Mouse (Mus musculus) bone marrow, adult 2 months (tissue): ENCODE measurements around the gene Pla2g3. TPM values are rescaled to one million over a fixed set of nuclear protein-coding genes. Genes with fewer than 3 reads are reported as not detected.

Experiments
- H3K27ac ChIP-seq: fragments of 200-500 bp; 2 replicates; pipeline ENCODE4 v1.5.1; 2012; ENCODE audit warnings: low read depth, mild to moderate bottlenecking, control low read depth, inconsistent platforms, low read length; ENCODE audit not compliant: control insufficient read depth, poor library complexity, insufficient read depth
- H3K4me1 ChIP-seq: fragments of 200-500 bp; 2 replicates; pipeline ENCODE4 v1.6.1; 2011; ENCODE audit warnings: low read length; ENCODE audit not compliant: control insufficient read depth, insufficient read depth
- H3K4me3 ChIP-seq: fragments of 200-500 bp; replicated peaks from 2 replicates; pipeline ENCODE3; 2011; ENCODE audit warnings: mild to moderate bottlenecking, low read depth, low read length, control low read depth; ENCODE audit not compliant: control insufficient read depth
- CTCF ChIP-seq: fragments of 200-500 bp; IDR thresholded peaks from 2 replicates; pipeline ENCODE4 v1.5.1; 2011; ENCODE audit warnings: low read length, control low read depth; ENCODE audit not compliant: control insufficient read depth, insufficient read depth
- POLR2A ChIP-seq: fragments of 200-500 bp; IDR thresholded peaks from 2 replicates; pipeline ENCODE4 v1.6.1; 2011; ENCODE audit warnings: low read depth, mild to moderate bottlenecking, control low read depth, low read length, borderline replicate concordance; ENCODE audit not compliant: control insufficient read depth
- WGBS: fragments of 180-500 bp; shearing (Covaris S2); methylation state at CpG from one replicate; pipeline ENCODE4 v1.1.7; 2018; 5-methylcytosine and 5-hydroxymethylcytosine counted together
- polyA plus RNA-seq: library from polyadenylated mRNA; stranded (reverse); fragments of >200 nt; gene quantifications from 2 replicates; pipeline ENCODE4 v1.2.4, GENCODE M21; 2011; ENCODE audit warnings: low replicate concordance; ENCODE audit not compliant: missing spikeins, insufficient read depth, insufficient read length

Gene Pla2g3
- polyA plus RNA-seq, 1 experiment: not detected

DNA sequence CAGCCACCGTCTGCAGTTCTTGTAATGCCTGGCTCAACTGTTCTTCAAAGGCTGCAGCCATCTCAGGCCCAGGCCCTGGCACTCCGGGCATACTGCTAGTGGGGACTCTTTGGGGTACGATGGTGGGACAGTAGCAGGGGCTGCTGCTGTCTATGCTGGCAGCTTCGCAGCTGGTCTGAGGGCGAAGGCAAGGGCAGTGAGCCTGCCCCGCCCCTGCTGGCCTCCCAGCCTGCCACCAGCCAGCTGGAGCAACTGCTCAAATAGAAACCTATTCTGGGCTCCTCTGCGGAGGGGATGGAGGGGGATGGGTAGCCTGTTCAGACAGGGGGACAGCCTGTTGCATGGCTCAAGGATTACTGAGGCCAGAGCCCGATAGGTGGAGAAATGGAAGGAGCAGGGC is 39.7 kb downstream of the Pla2g3 start:
- Histone ChIP-seq H3K4me3 (no peak overlapping the region), H3K4me1 (no peaks in the 10 kb centered on the region), H3K27ac (no peak overlapping the region)
- TF ChIP-seq POLR2A (no peak), CTCF (no peak)
- WGBS: 88% methylated on average over 8 of the region's 8 CpGs

DNA sequence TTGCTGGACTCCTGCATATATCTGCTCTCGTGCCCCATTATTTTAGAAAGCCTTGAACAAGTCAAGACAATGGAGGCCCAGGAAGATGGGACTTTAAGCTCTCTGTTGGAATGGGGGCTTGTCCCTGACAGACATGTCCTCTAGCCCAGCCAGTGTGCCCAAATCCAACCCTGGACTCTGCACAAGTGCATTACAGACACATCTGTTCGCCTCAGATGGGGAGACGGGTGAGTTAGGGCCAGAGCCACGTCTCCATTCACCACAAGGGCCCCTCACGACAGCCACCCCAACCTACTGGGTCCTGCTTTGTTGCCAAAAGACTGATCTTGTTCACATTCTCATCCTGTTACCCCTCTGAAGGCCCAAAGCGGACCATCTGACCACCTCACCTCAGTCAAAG is 40.1 kb downstream of the Pla2g3 start:
- TF ChIP-seq CTCF (no peak), POLR2A (no peak)
- no peak overlapping the region for H3K4me3 ChIP-seq
- no peaks in the 10 kb centered on the region for H3K4me1 ChIP-seq
- 84% methylated on average over 6 of the region's 6 CpGs for WGBS
- H3K27ac ChIP-seq: no peak overlapping the region

DNA sequence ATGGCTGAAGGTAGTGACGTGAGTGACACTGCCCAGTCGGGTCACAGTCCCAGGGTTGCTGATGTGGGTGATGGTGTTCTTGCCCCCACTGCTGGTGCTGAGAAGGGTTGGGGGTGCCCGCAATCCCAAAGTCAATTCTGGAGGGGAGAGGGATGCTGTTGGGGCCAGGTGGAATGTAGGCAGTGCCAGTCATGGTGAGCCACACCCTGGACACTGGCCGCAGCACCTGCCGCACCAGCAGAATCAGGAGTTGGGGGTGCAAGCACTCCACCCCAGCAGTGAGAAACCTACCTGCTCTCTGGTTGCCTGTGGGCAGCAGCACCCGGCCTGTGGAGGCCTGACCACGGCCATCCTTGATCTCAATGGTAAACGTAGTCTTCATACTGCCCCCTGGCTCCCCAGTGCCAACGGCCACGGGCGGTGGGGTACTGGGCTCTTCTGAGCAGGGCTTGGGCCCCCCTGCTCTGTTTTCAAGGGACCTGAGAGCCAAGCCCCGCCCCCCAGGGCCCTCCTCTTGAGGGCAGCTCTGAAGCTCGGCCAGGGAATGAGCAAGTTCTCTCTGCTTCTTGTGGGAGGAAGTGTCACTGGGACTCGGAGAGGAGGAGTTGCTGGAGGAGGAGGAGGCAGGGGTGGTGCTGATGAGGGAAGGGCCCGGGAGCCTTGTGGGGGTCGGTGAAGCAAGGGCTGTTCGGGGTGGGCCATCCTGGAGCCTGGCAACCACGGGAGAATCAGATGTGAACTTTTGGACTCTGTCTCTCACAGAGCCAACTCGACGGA is 41.6 kb downstream of the Pla2g3 start:
- H3K4me3 ChIP-seq: no peak overlapping the region
- 75% methylated on average over 20 of the region's 20 CpGs for WGBS
- H3K4me1 ChIP-seq: no peaks in the 10 kb centered on the region
- TF ChIP-seq CTCF: no peak
- no peak for TF ChIP-seq POLR2A
- H3K27ac ChIP-seq: no peak overlapping the region

DNA sequence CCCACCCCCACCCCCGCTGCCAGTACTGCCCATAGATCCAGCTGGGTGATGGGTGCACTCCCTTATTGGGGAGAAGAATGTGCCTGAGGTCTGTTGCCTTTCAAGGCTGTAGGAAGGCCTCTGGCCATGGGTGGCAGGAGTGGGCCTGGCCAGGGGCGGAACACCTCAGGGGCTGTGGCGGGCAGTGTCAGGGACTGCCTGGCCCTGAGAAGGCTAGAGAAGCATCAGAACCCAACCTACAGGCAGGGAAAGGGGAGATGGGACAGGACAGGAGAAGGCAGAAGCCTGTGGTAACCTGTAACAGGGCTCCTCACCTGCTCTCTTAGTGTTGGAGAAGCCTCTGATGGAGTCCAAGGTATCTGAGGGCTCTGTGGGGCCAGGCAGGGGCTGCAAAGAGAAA is 42.6 kb downstream of the Pla2g3 start:
- Histone ChIP-seq H3K4me1 (peaks cover 2% of the 10 kb centered on the region; the same call in 1 of the 2 replicates), H3K4me3 (no peak overlapping the region), H3K27ac (no peak overlapping the region)
- 85% methylated on average over 3 of the region's 3 CpGs for WGBS
- TF ChIP-seq CTCF (no peak), POLR2A (no peak)

DNA sequence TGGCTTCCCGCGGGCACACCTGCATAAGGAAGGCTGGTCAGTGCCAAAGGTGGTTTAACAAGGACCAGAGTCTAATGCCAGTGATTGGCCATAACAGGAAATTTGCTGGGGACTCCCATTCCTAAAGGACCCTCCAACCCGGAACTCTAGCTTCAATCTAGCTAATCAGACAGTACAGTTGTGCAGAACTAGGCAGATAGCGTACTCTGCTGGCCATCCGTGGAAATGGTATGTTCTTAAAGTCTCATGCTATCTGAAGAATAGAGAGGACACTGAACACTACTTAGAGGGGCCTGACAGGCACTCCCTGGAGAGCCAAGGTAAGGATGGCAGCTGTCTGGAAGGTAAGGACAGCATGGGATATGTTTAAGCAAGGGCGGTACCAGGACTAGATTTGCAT is 43.5 kb downstream of the Pla2g3 start:
- TF ChIP-seq POLR2A: no peak
- WGBS: 83% methylated on average over 6 of the region's 6 CpGs

DNA sequence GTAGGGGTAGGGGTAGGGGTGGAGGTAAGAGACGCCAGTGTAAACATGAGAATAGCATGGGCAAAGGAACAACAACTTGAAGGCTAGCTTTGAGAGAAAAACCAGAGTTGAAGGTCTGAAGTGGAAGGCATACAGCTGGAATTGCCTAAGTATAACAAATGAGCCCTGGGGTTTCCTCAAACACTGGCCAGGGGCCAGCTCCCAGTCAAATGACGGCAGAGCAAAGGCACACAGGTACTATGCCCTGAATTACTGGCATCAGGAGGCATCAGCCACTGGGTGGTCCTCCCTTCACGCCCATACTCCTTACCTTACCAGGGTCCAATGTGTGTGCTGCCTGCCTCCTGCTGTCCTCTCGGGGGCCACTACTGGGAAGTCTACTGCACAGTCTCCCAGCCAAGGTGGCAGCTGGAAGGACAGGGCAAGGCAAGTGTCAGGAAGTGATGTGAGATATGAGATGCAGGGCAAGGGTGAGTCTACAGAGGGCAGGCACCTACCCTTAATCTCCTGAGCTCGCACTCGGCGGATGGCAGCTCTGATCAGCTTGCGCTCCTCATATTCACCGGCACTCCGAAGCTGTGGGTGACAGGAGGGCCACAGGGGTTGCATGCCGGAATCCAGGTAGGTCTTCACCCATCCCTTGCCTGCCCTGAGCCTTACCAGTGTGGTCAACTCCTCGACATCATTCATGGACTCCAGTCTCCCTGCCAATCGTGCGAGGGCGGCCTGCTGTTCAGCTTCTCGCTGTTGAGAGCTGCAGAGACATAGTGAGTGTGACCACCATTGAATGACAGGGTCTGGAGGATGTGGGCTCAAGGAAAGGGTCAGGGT is 44.2 kb downstream of the Pla2g3 start:
- Histone ChIP-seq H3K4me1 (peaks cover 2% of the 10 kb centered on the region; the same call in 1 of the 2 replicates), H3K4me3 (no peak overlapping the region), H3K27ac (no peak overlapping the region)
- 88% methylated on average over 16 of the region's 16 CpGs for WGBS
- TF ChIP-seq CTCF: no peak
- TF ChIP-seq POLR2A: no peak; the same call in 1 of the 2 replicates

More for the DNA sequence above, 43.5 kb downstream of the Pla2g3 start:
- Histone ChIP-seq H3K4me1 (peaks cover 2% of the 10 kb centered on the region; the same call in 1 of the 2 replicates), H3K27ac (no peak overlapping the region), H3K4me3 (no peak overlapping the region)

DNA sequence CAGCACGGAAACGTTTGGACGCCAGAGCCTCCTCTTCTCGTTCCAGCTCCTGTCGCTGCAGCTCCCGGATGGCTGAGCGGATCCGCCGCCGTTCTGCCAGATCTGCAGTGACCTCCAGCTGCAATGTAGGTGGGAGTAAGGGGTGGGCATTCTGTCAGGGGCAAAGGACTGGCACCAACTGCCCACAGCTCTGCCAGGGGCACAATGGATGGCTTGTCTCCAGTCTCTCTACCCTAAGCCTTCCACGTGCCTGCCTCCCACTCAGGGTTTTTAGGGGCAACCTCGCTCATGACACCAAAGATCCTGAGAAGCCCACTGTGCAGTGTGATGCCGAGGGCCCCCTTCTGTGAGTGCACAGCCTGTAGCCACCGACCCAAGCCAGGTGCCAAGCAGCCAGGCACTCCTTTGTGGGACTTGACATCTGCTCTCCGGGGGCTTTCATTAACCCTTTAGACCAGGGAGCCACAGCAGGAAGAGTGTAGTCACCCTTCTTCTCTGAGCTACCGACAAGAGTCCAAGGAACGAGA is 45.4 kb downstream of the Pla2g3 start:
- Histone ChIP-seq H3K4me1 (peaks cover 2% of the 10 kb centered on the region; the same call in 1 of the 2 replicates), H3K4me3 (no peak overlapping the region), H3K27ac (no peak overlapping the region)
- TF ChIP-seq POLR2A (no peak), CTCF (no peak)
- WGBS: 89% methylated on average over 17 of the region's 17 CpGs

DNA sequence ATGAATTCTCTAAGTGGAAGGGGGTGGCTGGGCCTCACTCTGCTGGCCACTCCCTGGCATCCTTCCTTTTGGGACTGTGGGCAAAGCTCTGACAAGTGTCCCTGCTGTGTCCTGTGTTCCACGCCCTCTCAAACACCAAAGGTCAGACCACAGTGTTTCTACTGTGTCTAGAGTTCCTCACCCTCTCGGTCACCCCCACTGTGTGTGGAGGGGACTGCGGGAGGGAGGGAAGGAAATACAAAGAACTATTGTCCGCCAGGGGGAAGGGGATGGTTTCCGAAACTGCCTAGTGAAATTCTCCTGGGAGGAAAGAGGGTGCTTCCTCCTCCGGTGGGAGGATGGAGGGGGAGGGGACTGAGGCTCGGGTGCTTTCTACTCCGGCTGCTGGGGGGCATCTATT is 46.9 kb downstream of the Pla2g3 start:
- peaks cover 2% of the 10 kb centered on the region; the same call in 1 of the 2 replicates for H3K4me1 ChIP-seq
- H3K4me3 ChIP-seq: peak overlapping the region; percentile 7

More for the DNA sequence above, 46.9 kb downstream of the Pla2g3 start:
- 7% methylated on average over 8 of the region's 8 CpGs for WGBS
- no peak for TF ChIP-seq CTCF
- TF ChIP-seq POLR2A: no peak
- H3K27ac ChIP-seq: peak overlapping the region; percentile 8
